Mouse (Mus musculus): Measurements from ENCODE around the gene Slc38a7.
"Not testable (repeated sequence)": the region's sequence is repeated elsewhere in the genome, so short reads cannot be mapped to it uniquely, and the experiment has no call there.

DNA sequence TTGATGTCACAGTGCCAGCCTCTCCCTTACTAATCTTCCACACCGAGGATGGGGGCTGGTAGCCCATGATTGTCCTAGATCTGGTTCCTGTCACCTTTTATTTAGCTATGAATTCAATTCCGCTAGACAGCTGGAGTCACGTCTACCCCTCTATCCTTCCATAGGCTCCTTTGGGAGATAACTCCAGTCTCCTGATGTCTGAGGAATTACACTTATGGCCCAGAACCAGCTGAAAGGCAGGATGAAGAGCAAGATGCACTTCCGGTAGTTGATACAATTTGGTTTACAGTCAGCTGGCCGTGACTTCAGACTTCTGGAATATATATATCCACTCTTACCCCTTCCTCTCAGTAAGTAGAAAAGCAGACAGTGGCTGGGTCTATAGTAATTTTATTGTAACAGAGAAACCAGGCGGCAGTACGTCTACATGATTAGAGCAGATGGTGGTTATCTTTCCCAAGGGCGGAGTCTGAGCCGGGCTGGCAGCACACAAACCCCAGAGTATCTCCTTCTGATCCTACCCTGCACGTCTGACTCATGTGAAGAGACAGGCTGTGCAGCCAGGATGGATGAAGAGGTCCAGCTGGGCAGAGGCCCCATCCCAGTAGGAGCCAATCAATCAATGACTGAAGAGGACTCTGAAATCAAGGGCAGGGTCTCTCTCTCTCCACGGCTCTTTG, 10.6 kb upstream of the Slc38a7 start:
- TF ChIP-seq POLR2A (IDR thresholded peaks at IDR 0.05; ENCODE audit: insufficient read length, low read depth); TCF12 (IDR thresholded peaks at IDR 0.05; ENCODE audit: insufficient read depth, poor library complexity, severe bottlenecking); USF1 (IDR thresholded peaks at IDR 0.05; ENCODE audit: low read depth); SRF (IDR thresholded peaks at IDR 0.05; ENCODE audit: control insufficient read depth, insufficient read length, low read depth); TCF3 (IDR thresholded peaks at IDR 0.05; ENCODE audit: insufficient read length, low read depth): not testable (repeated sequence)

Measured in myocyte (in vitro differentiated cells).